Mouse (Mus musculus) limb, embryonic 13.5 days (tissue): ENCODE data around the gene Inhbe. TPM values are rescaled to one million over a fixed set of nuclear protein-coding genes. Genes with fewer than 3 reads are reported as not detected.
"Not testable (repeated sequence)": the region's sequence is repeated elsewhere in the genome, so short reads cannot be mapped to it uniquely, and the experiment has no call there.

Source experiments
- ATAC-seq: fragments of 200-750 bp; cut with Nextera tagmentation; 2 replicates; pipeline ENCODE4 v1.8.0; 2017; ENCODE audit warnings: low read depth, moderate number of reproducible peaks, moderate TSS enrichment; ENCODE audit not compliant: low FRiP score
- H3K27ac ChIP-seq: fragments of 300-500 bp; sonication (generic); 2 replicates; pipeline ENCODE4 v1.5.1; 2015; ENCODE audit warnings: inconsistent platforms, mild to moderate bottlenecking, moderate library complexity
- H3K27me3 ChIP-seq: fragments of 300-500 bp; sonication (generic); 2 replicates; pipeline ENCODE4 v1.6.1; 2015; ENCODE audit warnings: mild to moderate bottlenecking, inconsistent platforms
- H3K36me3 ChIP-seq: fragments of 300-500 bp; sonication (generic); 2 replicates; pipeline ENCODE4 v1.6.1; 2015; ENCODE audit warnings: inconsistent platforms, mild to moderate bottlenecking, moderate library complexity
- H3K4me1 ChIP-seq: fragments of 300-500 bp; sonication (generic); 2 replicates; pipeline ENCODE4 v1.6.1; 2015; ENCODE audit warnings: inconsistent platforms
- H3K4me2 ChIP-seq: fragments of 300-500 bp; sonication (generic); replicated peaks from 2 replicates; pipeline ENCODE4 v1.6.1; 2015; ENCODE audit warnings: inconsistent platforms, mild to moderate bottlenecking, moderate library complexity
- H3K4me3 ChIP-seq: fragments of 300-500 bp; sonication (generic); 2 replicates; pipeline ENCODE4 v1.5.1; 2015; ENCODE audit warnings: moderate library complexity, mild to moderate bottlenecking, inconsistent platforms
- H3K9ac ChIP-seq: fragments of 300-500 bp; sonication (generic); 2 replicates; pipeline ENCODE4 v1.6.1; 2015; ENCODE audit warnings: mild to moderate bottlenecking, inconsistent platforms
- H3K9me3 ChIP-seq: fragments of 300-500 bp; sonication (generic); 2 replicates; pipeline ENCODE4 v1.6.1; 2016; ENCODE audit warnings: inconsistent platforms
- WGBS: fragments of 180-500 bp; shearing (Covaris S2); methylation state at CpG from one replicate; pipeline ENCODE4 v1.1.7; 2015; 5-methylcytosine and 5-hydroxymethylcytosine counted together
- polyA plus RNA-seq: library from polyadenylated mRNA; unstranded; fragments of >200 nt; fragmentation: Nextera tagmentation; extraction: Ambion mirVana; gene quantifications from 2 replicates; pipeline ENCODE4 v1.2.1, GENCODE M21; 2015

Inhbe gene
- polyA plus RNA-seq, 1 experiment from 2014 or later, result 0.05 TPM

- H3K9me3 ChIP-seq, H3K27me3 ChIP-seq, ATAC-seq, H3K4me3 ChIP-seq, H3K4me2 ChIP-seq, H3K27ac ChIP-seq, H3K9ac ChIP-seq, H3K36me3 ChIP-seq: not testable (repeated sequence)
- WGBS, result 86% methylated on average over 5 of the region's 5 CpGs
- peaks cover 10% of the 10 kb centered on the region for H3K4me1 ChIP-seq
Measured at GRCm38 (mm10) chr10:127313516-127313915, 40.7 kb downstream of the Inhbe start.

- H3K9ac ChIP-seq, result no peak overlapping the region
- WGBS, result 82% methylated on average over 4 of the region's 4 CpGs
- no peak overlapping the region for H3K27ac ChIP-seq
- peaks cover 10% of the 10 kb centered on the region for H3K4me1 ChIP-seq
- no peaks in the 10 kb centered on the region for H3K27me3 ChIP-seq
- no peak overlapping the region for H3K4me3 ChIP-seq
- no peak for ATAC-seq
- H3K4me2 ChIP-seq, result no peak overlapping the region
- H3K9me3 ChIP-seq, result no peaks in the 10 kb centered on the region
- peaks cover 15% of the 10 kb centered on the region for H3K36me3 ChIP-seq
Measured at GRCm38 (mm10) chr10:127312858-127313257, 41.4 kb downstream of the Inhbe start.

DNA sequence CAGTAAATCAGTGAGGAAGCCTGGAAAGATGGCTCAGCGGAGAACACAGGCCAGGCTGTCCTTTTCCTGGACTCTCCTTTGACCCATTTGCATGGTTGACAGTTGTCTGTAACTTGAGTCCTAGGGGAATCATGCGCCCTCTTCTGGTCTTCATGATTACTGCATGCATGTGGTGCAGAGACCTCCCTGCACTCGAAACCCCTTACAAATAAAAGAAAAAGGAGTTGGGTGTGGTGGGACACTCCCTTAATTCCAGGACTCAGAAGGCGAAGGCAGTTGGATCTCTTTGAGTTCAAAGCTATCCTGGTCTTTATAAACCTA is 41.9 kb downstream of the Inhbe start:
- Histone ChIP-seq H3K4me2 (peak overlapping the region; percentile 83), H3K4me3 (peak overlapping the region; percentile 74), H3K27ac (peak overlapping the region; percentile 33; the same call in 1 of the 2 replicates), H3K36me3 (peaks cover 20% of the 10 kb centered on the region), H3K9ac (peak overlapping the region; percentile 79; the same call in 1 of the 2 replicates), H3K9me3 (no peaks in the 10 kb centered on the region), H3K27me3 (no peaks in the 10 kb centered on the region), H3K4me1 (peaks cover 10% of the 10 kb centered on the region)
- peak; percentile 38; the same call in 1 of the 2 replicates for ATAC-seq
- WGBS, result 3% methylated on average over 4 of the region's 4 CpGs

DNA sequence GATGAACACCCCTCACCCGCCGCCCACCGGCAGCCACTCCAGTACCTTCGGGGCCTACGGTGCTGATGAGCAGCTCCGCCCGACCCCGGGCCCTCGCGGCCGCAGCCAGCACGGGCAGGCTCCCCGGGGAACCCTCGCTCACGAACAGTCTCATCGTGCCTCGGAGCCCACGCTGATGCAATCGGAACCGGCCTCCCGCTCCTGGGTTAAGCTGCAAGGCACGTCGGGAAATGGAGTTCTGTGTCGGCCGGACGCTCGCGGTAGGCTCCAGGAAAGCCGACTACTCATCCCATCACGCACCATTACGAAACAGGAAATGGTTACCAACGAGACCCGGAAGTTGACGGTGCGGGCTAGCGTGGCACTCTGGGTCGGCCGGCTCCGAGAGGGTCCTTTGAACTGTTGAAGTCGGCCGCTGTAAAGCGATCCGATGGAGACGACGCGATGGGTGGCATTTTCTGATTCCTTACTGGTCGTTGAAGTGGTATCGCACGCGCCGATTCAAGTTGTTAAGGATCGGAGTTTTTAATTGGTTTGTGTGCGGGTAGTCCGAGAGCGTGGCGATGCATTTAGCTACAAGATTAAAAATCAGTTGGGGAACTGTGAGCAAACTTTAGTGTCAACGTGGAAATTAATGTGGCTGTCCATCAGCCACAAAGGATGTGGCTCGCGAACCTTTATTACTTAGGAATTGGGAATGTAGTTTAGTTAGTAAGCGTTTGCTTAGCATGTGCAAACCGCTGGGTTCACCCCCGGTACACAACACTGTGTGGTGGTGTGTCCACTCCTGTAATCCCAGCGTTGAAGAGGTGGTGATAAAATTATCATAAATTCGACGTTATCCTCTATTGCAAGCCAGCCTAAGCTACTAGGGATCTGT is 42.5 kb downstream of the Inhbe start, which contains the start of gene Mars:
Gene Mars, minus strand, starts transcription at position 311 of the 880 bp plus-strand sequence.
- Histone ChIP-seq H3K4me1 (peaks cover 10% of the 10 kb centered on the region), H3K4me3 (peak within 1 kb of the TSS; percentile 74), H3K27me3 (no peaks in the 10 kb centered on the region), H3K36me3 (peaks cover 26% of the 10 kb centered on the region), H3K9me3 (no peaks in the 10 kb centered on the region), H3K9ac (peak within 1 kb of the TSS; percentile 79), H3K27ac (peak within 1 kb of the TSS; percentile 53), H3K4me2 (peak within 1 kb of the TSS; percentile 83)
- ATAC-seq, result peak; percentile 98
- under 1% methylated on average over 65 of the region's 65 CpGs for WGBS

DNA sequence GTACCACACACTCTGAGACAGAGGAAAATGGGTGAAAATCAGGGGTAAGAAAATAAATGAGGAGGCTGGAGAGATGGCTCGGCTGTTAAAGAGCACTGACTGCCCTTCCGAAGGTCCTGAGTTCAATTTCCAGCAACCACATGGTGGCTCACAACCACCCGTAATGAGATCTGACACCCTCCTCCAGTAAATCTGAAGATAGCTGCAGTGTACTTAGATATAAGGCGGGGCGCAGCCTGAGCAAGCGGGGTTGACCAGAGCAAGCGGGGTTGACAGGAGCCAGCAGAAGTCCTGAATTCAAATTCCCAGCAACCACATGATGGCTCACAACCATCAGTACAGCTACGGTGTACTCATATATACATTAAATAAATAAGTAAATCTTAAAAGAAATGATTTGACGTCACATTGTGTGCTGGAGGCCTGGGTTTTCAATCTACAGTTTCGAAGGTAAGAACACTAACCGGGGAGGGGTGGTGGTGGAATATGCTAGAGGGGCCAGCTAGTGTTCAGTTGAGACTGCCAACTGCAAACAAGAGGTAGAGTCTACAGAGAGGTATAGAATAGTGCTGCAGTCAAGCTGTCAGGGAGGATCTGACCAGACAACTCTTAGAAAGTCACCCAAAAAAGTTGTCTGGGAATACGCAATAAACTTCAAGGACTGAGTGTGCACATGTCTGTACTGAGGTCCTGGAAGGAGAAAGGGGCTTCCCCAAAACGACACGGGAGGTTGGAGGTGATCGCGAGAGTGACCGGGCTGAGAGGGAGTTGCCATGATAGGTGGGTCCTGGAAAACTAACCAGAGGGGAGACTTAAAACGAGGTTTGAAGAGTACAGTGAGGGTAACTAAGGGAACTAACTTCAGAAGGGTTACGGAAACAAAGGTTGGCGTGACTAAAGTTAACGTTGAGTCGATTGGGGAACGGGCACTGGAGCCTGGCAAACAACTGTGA is 43.4 kb downstream of the Inhbe start:
- Histone ChIP-seq H3K27me3 (no peaks in the 10 kb centered on the region), H3K27ac (peak overlapping the region; percentile 53), H3K9me3 (no peaks in the 10 kb centered on the region), H3K4me1 (peaks cover 10% of the 10 kb centered on the region), H3K4me2 (peak overlapping the region; percentile 83), H3K9ac (peak overlapping the region; percentile 79), H3K4me3 (peak overlapping the region; percentile 74), H3K36me3 (peaks cover 36% of the 10 kb centered on the region)
- peak; percentile 45 for ATAC-seq
- 33% methylated on average over 23 of the region's 23 CpGs for WGBS

- not testable (repeated sequence) for H3K9me3 ChIP-seq, ATAC-seq, H3K27ac ChIP-seq, H3K9ac ChIP-seq, H3K4me3 ChIP-seq, H3K4me2 ChIP-seq, H3K27me3 ChIP-seq
- peaks cover 52% of the 10 kb centered on the region for H3K36me3 ChIP-seq
- peaks cover 10% of the 10 kb centered on the region for H3K4me1 ChIP-seq
- 90% methylated on average over 3 of the region's 3 CpGs for WGBS
Measured at GRCm38 (mm10) chr10:127309167-127309566, 45.0 kb downstream of the Inhbe start.

DNA sequence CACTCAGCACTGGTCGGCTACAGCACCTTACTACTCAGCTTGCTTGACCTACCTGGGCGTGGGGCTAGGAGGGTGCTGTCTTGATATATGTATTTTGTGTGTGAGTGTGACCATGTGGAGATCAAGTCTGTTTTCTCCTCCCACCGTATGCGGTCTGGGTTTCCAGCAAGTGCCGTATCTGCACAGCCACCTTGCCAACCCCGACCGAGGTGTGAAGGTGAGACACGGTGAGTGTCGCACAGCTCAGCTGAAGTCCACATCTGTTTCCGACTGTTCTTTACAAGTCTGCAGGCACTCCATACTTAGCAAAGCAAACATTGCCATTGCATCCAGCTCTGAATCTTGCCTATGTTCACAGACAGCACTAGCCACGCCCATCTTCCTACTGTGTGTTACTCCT is 51.1 kb downstream of the Inhbe start:
- Histone ChIP-seq H3K27me3 (no peaks in the 10 kb centered on the region), H3K27ac (no peak overlapping the region), H3K9me3 (no peaks in the 10 kb centered on the region), H3K36me3 (peaks cover 94% of the 10 kb centered on the region), H3K4me3 (no peak overlapping the region), H3K9ac (no peak overlapping the region), H3K4me2 (no peak overlapping the region), H3K4me1 (no peaks in the 10 kb centered on the region)
- no peak for ATAC-seq
- WGBS, result 93% methylated on average over 11 of the region's 11 CpGs

- 90% methylated on average over 6 of the region's 6 CpGs for WGBS
- no peaks in the 10 kb centered on the region for H3K27me3 ChIP-seq
- no peak for ATAC-seq
Measured at GRCm38 (mm10) chr10:127300361-127300760, 53.9 kb downstream of the Inhbe start.

More at GRCm38 (mm10) chr10:127300361-127300760, 53.9 kb downstream of the Inhbe start:
- Histone ChIP-seq H3K9ac (no peak overlapping the region), H3K27ac (no peak overlapping the region), H3K4me2 (no peak overlapping the region), H3K4me3 (no peak overlapping the region), H3K4me1 (no peaks in the 10 kb centered on the region), H3K36me3 (peaks cover 93% of the 10 kb centered on the region), H3K9me3 (no peaks in the 10 kb centered on the region)

Other genes with a start within 250 kb of the Inhbe start
- gene Os9, start 233.3 kb downstream of the Inhbe start, polyA plus RNA-seq, result 80.8 and 84.9 TPM in 2 replicates
- gene B4galnt1, start 189.2 kb downstream of the Inhbe start, polyA plus RNA-seq, result 6.2 and 6.9 TPM in 2 replicates
- 1.4 and 1.6 TPM in 2 replicates for gene Slc26a10, start 173.8 kb downstream of the Inhbe start, polyA plus RNA-seq
- gene Arhgef25, start 164.3 kb downstream of the Inhbe start, polyA plus RNA-seq, result 108 and 111 TPM in 2 replicates
- 169 and 173 TPM in 2 replicates for gene Dtx3, start 158.7 kb downstream of the Inhbe start, polyA plus RNA-seq
- 27.6 and 29.1 TPM in 2 replicates for gene Pip4k2c, start 142.8 kb downstream of the Inhbe start, polyA plus RNA-seq
- 4.2 and 4.8 TPM in 2 replicates for gene Kif5a, start 91.1 kb downstream of the Inhbe start, polyA plus RNA-seq
- 188 and 192 TPM in 2 replicates for gene Dctn2, start 88.0 kb downstream of the Inhbe start, polyA plus RNA-seq
- 15.0 and 16.7 TPM in 2 replicates for gene Mbd6, start 65.4 kb downstream of the Inhbe start, polyA plus RNA-seq
- gene Mars, start 42.6 kb downstream of the Inhbe start, polyA plus RNA-seq, result 118 and 122 TPM in 2 replicates
- 5.2 and 5.4 TPM in 2 replicates for gene Arhgap9, start 32.4 kb downstream of the Inhbe start, polyA plus RNA-seq
- gene Gli1, start 12.4 kb downstream of the Inhbe start, polyA plus RNA-seq, result 14.8 and 16.5 TPM in 2 replicates
- gene Inhbc, start 16.0 kb upstream of the Inhbe start, polyA plus RNA-seq, result not detected in 2 replicates
- 43.3 and 54.5 TPM in 2 replicates for gene R3hdm2, start 25.9 kb upstream of the Inhbe start, polyA plus RNA-seq
- 20.8 and 20.9 TPM in 2 replicates for gene Stac3, start 147.3 kb upstream of the Inhbe start, polyA plus RNA-seq
- gene Ndufa4l2, start 160.6 kb upstream of the Inhbe start, polyA plus RNA-seq, result 8.7 and 10.1 TPM in 2 replicates
- gene Shmt2, start 168.0 kb upstream of the Inhbe start, polyA plus RNA-seq, result 97.4 and 98.1 TPM in 2 replicates
- 10.7 and 12.5 TPM in 2 replicates for gene Nxph4, start 180.1 kb upstream of the Inhbe start, polyA plus RNA-seq